Mouse (Mus musculus): ENCODE measurements around the gene Gm10220. TPM values are rescaled to one million over a fixed set of nuclear protein-coding genes. Genes with fewer than 3 reads are reported as not detected.
A peak's percentile ranks its signal among the peaks of the same experiment; 100 is the strongest.
"Not testable (repeated sequence)": the region's sequence is repeated elsewhere in the genome, so short reads cannot be mapped to it uniquely, and the experiment has no call there.

Gm10220 gene
- total RNA-seq (2021) = not detected
- long read RNA-seq, experiment 1 = 0 reads
- long read RNA-seq, experiment 2 = 0 reads

DNA sequence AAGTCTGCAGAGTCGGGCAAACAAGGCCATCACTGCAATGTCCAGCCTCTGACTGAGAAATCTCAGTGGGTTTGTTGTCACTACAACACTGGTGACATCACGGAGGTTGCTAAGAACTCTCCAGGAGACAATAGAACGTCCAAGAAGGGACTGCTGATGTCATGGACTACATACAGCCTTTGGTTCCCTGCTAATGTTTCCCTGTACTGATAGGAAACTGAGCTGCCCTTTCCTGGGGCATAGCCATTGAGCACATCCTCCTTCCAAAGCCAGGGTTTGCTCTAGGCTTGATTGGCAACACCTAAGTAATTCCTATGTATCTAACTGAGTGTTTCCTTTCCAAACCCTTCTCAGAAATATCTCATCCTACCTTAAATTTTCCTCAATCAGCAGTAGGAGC, at the start of gene Gm10220:
Gene Gm10220, minus strand, starts transcription at position 101 of the 400 bp plus-strand sequence.
- not testable (repeated sequence) for DNase-seq

DNA sequence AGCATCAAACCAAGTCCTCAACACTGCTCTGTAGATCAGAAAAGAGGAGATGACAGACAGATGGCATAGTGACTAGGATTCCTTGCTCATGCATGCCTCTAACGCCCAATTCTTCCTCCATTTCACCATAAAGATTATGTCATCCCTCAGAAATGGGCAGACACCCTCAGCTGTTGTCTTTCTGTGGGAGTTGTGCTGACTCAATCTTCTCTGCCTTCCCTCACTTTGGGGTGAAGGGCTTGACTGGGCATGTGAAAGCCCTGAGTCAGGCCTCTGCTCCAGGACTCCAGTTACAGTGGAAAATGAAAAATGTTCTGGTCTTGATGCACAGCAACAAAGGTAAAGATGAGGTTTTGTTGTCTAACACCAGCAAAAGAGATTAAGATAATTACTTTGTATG, 48.6 kb upstream of the Gm10220 start:
- DNase-seq = no peak

DNA sequence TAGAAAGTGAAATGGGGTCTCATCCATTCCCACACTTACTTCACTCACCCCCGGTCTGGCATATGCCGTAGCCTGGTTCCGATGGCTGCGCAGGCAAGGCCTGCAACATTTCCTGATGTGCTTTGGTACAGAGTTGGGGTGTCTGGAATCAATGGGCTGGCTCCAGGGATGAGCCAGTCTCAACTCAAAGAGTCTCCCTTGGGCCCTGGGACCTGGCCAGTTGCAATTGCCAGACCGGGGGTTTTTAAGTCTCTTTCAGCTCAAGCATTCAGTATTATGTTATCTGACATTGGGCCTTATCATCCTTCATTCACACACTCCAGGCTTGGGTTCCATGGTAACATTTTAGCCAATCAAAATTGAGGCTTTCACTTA, 44.6 kb upstream of the Gm10220 start:
- no peak for DNase-seq

DNA sequence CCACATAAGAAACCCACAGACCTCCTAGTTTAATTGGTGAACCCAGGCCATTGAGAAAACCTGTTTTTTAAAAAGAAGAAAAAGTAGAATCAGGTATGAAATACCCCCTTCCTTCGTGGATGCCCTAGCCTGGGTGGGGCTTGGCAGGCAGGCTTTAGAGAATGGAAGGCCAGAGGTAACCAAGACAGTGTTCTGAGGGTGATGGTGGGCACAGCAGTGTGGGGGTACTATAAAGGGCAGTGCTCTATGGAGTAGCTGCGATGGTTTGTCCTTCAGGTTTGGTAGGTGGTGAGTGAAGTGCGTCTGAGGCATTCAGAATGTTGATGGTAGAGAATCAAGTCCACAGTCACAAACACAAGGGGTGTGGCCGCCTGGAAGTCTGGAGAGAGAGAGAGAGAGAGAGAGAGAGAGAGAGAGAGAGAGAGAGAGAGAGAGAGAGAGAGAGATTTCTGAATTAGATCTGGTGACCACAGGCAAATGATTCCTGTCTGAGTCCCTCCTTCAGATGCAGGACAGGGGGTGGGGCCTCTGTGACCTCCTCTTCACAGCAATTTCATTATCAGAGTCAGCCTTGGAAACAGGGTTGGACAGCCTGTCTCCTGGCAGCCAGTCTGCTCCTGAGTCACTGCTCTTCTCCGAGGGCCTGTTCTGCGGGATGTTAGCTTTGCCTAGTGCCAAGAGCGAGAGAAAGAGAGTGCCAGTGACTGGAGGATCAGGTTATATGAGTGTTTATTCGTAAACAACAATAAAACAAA, 44.0 kb upstream of the Gm10220 start:
- DNase-seq = peak; percentile 43 to 69

DNA sequence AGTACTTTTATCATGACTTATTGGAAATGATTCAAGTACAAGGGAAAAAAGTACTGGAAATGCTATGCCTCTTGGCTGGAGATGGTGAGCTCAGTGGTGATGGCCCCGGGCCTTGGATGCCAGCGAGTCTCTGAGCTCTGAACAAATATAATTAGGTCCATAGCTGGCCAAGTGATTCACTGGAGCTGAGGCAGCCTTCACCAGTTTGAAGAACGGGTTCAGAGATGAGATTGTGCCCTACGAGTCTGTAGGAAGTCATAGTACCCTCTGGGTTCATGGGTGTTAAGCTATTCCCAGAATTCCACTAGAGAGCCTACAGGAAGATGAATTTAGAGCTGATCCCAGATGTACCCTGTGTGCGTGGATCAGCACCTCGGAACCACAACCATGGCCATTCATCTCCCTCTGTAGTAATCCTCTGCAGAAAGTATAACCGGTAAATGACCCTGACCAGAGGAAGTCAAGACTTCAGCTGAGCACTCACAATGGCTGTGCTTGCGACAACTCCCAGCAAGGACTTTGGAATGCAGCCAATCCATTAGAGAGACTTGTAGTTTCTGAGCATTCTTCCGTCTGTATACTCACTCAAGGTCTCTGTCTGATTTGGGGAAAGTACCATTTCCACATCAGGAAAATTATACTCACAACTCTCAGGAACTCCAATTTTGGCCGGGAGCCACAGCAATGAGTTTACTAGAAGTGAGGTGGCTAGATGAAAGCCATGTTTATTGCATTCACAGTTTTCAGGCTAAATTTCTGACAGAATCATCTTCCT, 36.4 kb upstream of the Gm10220 start:
- DNase-seq = peak; percentile 6 to 7

DNA sequence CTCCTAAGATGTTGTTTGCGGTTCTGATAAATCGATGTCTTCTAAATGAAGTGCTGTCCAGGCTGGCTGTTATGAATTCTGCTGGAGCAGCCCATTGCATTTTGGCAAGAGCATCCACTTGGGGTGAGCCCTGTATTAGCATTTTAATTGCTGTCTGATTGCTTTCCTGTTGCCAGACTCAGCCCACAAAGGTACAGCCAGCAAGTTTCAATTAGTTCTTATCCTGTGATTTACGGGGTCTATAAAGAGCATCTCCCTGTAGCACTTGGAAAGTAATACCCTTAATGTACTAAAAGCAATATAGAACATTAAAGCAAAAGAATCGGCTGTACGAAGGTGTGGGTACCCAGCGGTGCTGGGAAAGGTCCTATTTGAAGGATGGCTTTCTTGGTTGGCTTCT, 21.7 kb upstream of the Gm10220 start:
- DNase-seq = no peak

DNA sequence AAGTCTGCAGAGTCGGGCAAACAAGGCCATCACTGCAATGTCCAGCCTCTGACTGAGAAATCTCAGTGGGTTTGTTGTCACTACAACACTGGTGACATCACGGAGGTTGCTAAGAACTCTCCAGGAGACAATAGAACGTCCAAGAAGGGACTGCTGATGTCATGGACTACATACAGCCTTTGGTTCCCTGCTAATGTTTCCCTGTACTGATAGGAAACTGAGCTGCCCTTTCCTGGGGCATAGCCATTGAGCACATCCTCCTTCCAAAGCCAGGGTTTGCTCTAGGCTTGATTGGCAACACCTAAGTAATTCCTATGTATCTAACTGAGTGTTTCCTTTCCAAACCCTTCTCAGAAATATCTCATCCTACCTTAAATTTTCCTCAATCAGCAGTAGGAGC, 16.0 kb downstream of the Gm10220 start, which contains the start of gene 5031410I06Rik:
Gene 5031410I06Rik, minus strand, starts transcription at position 101 of the 400 bp plus-strand sequence.
- not testable (repeated sequence) for DNase-seq

DNA sequence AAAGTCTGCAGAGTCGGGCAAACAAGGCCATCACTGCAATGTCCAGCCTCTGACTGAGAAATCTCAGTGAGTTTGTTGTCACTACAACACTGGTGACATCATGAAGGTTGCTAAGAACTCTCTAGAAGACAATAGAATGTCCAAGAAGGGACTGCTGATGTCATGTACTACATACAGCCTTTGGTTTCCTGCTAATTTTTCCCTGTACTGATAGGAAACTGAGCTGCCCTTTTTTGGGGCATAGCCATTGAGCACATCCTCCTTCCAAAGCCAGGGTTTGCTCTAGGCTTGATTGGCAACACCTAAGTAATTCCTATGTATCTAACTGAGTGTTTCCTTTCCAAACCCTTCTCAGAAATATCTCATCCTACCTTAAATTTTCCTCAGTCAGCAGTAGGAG, 32.0 kb downstream of the Gm10220 start, which contains the start of gene Gm10471:
Gene Gm10471, minus strand, starts transcription at position 101 of the 400 bp plus-strand sequence.
- DNase-seq = not testable (repeated sequence)

DNA sequence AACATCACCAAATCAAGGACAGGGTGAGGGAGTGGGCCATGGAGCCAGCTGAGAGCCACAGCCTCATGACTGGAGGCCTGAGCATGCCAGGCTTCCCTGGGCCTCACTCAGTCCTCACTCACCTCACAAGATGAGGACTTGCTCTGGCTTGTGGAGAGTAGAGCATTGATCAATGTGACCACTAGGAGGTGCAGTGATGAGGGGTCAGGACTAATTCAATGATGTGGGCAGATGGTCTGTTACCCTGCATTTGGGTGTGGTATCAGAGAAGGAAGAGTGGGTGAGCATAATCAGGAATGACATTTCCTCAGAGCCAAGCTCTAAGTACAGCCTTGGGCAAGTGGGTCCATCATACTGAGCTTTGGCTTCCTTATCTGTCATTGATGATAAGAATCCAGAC, 42.2 kb downstream of the Gm10220 start:
- DNase-seq = not testable (repeated sequence)

DNA sequence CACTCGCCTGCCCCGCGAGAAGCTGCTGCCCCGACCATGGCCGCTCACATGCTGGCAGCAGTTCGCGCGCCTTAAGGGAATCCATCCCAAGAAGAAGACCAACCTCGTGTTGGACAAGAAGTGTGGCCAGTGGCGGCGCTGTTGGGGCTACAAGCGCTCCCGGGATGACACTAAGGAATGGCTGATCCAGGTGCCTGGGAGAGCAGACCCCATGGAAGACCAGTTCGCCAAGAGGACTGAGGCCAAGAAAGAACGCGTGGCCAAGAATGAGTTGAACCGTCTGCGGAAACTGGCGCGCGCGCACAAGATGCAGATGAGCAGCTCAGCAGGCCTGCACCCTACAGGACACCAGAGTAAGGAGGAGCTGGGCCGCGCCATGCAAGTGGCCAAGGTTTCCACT, 50.5 kb downstream of the Gm10220 start:
- no peak for DNase-seq

Other genes with a start within 250 kb of the Gm10220 start
- gene Gm21663, start 179.0 kb downstream of the Gm10220 start, total RNA-seq (2021) = not detected
- gene Gm21671, start 167.0 kb downstream of the Gm10220 start, total RNA-seq (2021) = not detected
- gene Gm21680, start 148.8 kb downstream of the Gm10220 start, total RNA-seq (2021) = not detected
- not detected for gene Gm21698, start 132.8 kb downstream of the Gm10220 start, total RNA-seq (2021)
- gene Gm1979, start 116.6 kb downstream of the Gm10220 start, total RNA-seq (2021) = under 1 TPM in 1 of 2 experiments, not detected in 1; 0.15 TPM
- gene Gm5862, start 98.5 kb downstream of the Gm10220 start, total RNA-seq (2021) = not detected
- gene Speer4a, start 81.9 kb downstream of the Gm10220 start, total RNA-seq (2021) = not detected
- not detected for gene Gm7347, start 62.8 kb downstream of the Gm10220 start, total RNA-seq (2021)
- gene Gm10471, start 32.1 kb downstream of the Gm10220 start, total RNA-seq (2021) = not detected
- not detected for gene 5031410I06Rik, start 16.1 kb downstream of the Gm10220 start, total RNA-seq (2021)
- not detected for gene Gm7361, start 136.3 kb upstream of the Gm10220 start, total RNA-seq (2021)